12 mouse cellular contexts compared by ENCODE assay signal in the genomic region with DNA sequence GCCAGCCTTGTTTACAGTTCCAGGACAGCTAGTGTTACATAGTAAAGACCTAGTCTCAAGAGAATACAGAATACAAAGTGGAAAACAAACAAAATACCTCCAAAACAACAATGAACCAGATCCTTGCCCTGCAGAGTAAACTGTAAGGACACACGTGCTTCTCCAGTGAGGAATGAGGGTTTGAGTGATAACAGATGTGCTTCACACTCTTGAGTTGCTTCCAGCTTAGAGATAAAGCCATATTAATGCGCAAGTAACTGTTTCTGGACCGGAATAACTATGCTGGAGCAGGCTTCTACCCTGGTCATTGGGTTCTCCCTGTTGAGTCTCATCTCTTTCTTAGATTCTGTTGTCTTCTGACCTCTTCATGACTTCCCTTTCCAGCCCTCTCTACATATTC. TPM values are rescaled to one million over a fixed set of nuclear protein-coding genes. Genes with fewer than 3 reads are reported as not detected.
DNase-seq lines count a peak whose midpoint lies in the region; ATAC-seq and TF ChIP-seq lines count a peak whose summit lies in the region.
"Had no signal": no experiment of that assay in that cellular context is flagged by ENCODE, and none has a peak within 500 bp of the region (broad histone marks: within the 10 kb centered on the region; RNA-seq: fewer than 3 reads in every experiment).

No protein-coding gene starts in this region.

- 47% methylated on average over 3 of the region's 3 CpGs for WGBS in intestine, embryonic 14.5 days
- 49% methylated on average over 3 of the region's 3 CpGs for WGBS in intestine, postnatal 0 days
- 33% methylated on average over 3 of the region's 3 CpGs for WGBS in stomach, embryonic 14.5 days
- WGBS in stomach, postnatal 0 days = 31% methylated on average over 3 of the region's 3 CpGs
- WGBS in heart, embryonic 16.5 days = 29% methylated on average over 3 of the region's 3 CpGs

- no peaks in the 10 kb centered on the region for H3K27me3 ChIP-seq in intestine, embryonic 14.5 days (replicated peaks; ENCODE audit: control insufficient read depth, insufficient read depth, low read length)
- H3K27me3 ChIP-seq in intestine, postnatal 0 days (replicated peaks; ENCODE audit: control insufficient read depth, insufficient read depth, low read length) = no peaks in the 10 kb centered on the region
- no peaks in the 10 kb centered on the region for H3K27me3 ChIP-seq in stomach, embryonic 14.5 days (ENCODE audit: control insufficient read depth, insufficient read depth, low read length)
- H3K27me3 ChIP-seq in stomach, postnatal 0 days (ENCODE audit: control insufficient read depth, insufficient read depth, low read length) = no peaks in the 10 kb centered on the region
- no peaks in the 10 kb centered on the region for H3K27me3 ChIP-seq in heart, embryonic 16.5 days (ENCODE audit: control insufficient read depth, insufficient read depth, low read length)

- H3K4me2 ChIP-seq in intestine, embryonic 14.5 days (ENCODE audit: low read length) = no peak overlapping the region
- no peak overlapping the region for H3K4me2 ChIP-seq in intestine, postnatal 0 days (replicated peaks; ENCODE audit: low read depth)
- no peak overlapping the region for H3K4me2 ChIP-seq in stomach, embryonic 14.5 days (replicated peaks; ENCODE audit: low read depth, low read length)
- H3K4me2 ChIP-seq in stomach, postnatal 0 days (replicated peaks; ENCODE audit: low read depth) = no peak overlapping the region
- peak overlapping the region; percentile 7; the same call in 1 of the 2 replicates for H3K4me2 ChIP-seq in heart, embryonic 16.5 days (ENCODE audit: low read depth, low read length)

- no peak for ATAC-seq in intestine, embryonic 14.5 days (replicated peaks; ENCODE audit: low FRiP score, low TSS enrichment, low read depth)
- ATAC-seq in intestine, postnatal 0 days = no peak
- no peak for ATAC-seq in stomach, embryonic 14.5 days (ENCODE audit: insufficient number of reproducible peaks, insufficient read depth, low FRiP score, low read depth)
- ATAC-seq in stomach, postnatal 0 days (ENCODE audit: low FRiP score, low TSS enrichment) = no peak
- no peak for ATAC-seq in heart, embryonic 16.5 days (replicated peaks; ENCODE audit: extremely low read depth, insufficient read depth, low FRiP score)
- no peak for ATAC-seq in activated CD4-positive, CD25-positive, alpha-beta regulatory T cell, adult 4 months
- ATAC-seq in erythroblast, adult 5-6 weeks (replicated peaks; ENCODE audit: low FRiP score, poor library complexity, severe bottlenecking) = no peak

- TF ChIP-seq CTCF in intestine, postnatal 0 days (IDR thresholded peaks at IDR 0.05; ENCODE audit: low read depth) = no peak
- TF ChIP-seq CTCF in stomach, postnatal 0 days (IDR thresholded peaks at IDR 0.05; ENCODE audit: low read depth) = no peak

- H3K9me3 ChIP-seq in intestine, embryonic 14.5 days (ENCODE audit: control insufficient read depth, low read length) = no peaks in the 10 kb centered on the region
- no peaks in the 10 kb centered on the region for H3K9me3 ChIP-seq in intestine, postnatal 0 days (ENCODE audit: control insufficient read depth)
- H3K9me3 ChIP-seq in stomach, embryonic 14.5 days (ENCODE audit: control insufficient read depth, low read depth, low read length) = no peaks in the 10 kb centered on the region
- no peaks in the 10 kb centered on the region for H3K9me3 ChIP-seq in stomach, postnatal 0 days (ENCODE audit: control insufficient read depth, low read length)
- H3K9me3 ChIP-seq in heart, embryonic 16.5 days (replicated peaks; ENCODE audit: control insufficient read depth, low read length) = no peaks in the 10 kb centered on the region

- no peak for DNase-seq in intestine, embryonic 14.5 days (ENCODE audit: low spot score)
- DNase-seq in stomach, postnatal 0 days (ENCODE audit: low spot score) = no peak
- no peak for DNase-seq in frontal cortex, postnatal 25 days (ENCODE audit: low spot score in 2 of 2)
- DNase-seq: adrenal gland, postnatal 36 days; gastrocnemius, postnatal 10 days; kidney, adult 18-20 months; thymus, postnatal 25 days had no signal

- H3K4me1 ChIP-seq in intestine, embryonic 14.5 days (replicated peaks; ENCODE audit: control insufficient read depth, insufficient read depth, low read length) = peaks cover 31% of the 10 kb centered on the region
- H3K4me1 ChIP-seq in intestine, postnatal 0 days (replicated peaks; ENCODE audit: control insufficient read depth, insufficient read depth, low read length) = no peaks in the 10 kb centered on the region; the same call in 1 of the 2 replicates
- peaks cover 35% of the 10 kb centered on the region for H3K4me1 ChIP-seq in stomach, embryonic 14.5 days (ENCODE audit: control insufficient read depth, insufficient read depth, low read length)
- H3K4me1 ChIP-seq in stomach, postnatal 0 days (replicated peaks; ENCODE audit: control insufficient read depth, insufficient read depth) = 0 out of 2 replicates have a peak, but pooled peaks cover 9% of the 10 kb centered on the region
- H3K4me1 ChIP-seq in heart, embryonic 16.5 days (ENCODE audit: control insufficient read depth, insufficient read depth, low read length) = peaks cover 45% of the 10 kb centered on the region

- no peak overlapping the region for H3K4me3 ChIP-seq in intestine, embryonic 14.5 days (ENCODE audit: low read depth, low read length)
- no peak overlapping the region for H3K4me3 ChIP-seq in intestine, postnatal 0 days (ENCODE audit: low read depth, low read length)
- no peak overlapping the region for H3K4me3 ChIP-seq in stomach, embryonic 14.5 days (ENCODE audit: low read depth, low read length)
- no peak overlapping the region for H3K4me3 ChIP-seq in stomach, postnatal 0 days (ENCODE audit: low read depth, low read length)
- H3K4me3 ChIP-seq in heart, embryonic 16.5 days (ENCODE audit: low read length) = no peak overlapping the region

- H3K27ac ChIP-seq in intestine, embryonic 14.5 days (ENCODE audit: low read depth) = 0 out of 2 replicates have a peak overlapping the region, but pooled peaks have one; percentile 0
- no peak overlapping the region; the same call in 1 of the 2 replicates for H3K27ac ChIP-seq in intestine, postnatal 0 days (ENCODE audit: low read depth, low read length)
- H3K27ac ChIP-seq in stomach, embryonic 14.5 days (ENCODE audit: low read length) = peak overlapping the region; percentile 44; the same call in 1 of the 2 replicates
- H3K27ac ChIP-seq in stomach, postnatal 0 days (replicated peaks) = no peak overlapping the region
- peak overlapping the region; percentile 69 for H3K27ac ChIP-seq in heart, embryonic 16.5 days (ENCODE audit: low read length)

- no peaks in the 10 kb centered on the region for H3K36me3 ChIP-seq in intestine, embryonic 14.5 days (ENCODE audit: control insufficient read depth, insufficient read depth, low read length)
- H3K36me3 ChIP-seq in intestine, postnatal 0 days (ENCODE audit: control insufficient read depth, insufficient read depth) = no peaks in the 10 kb centered on the region
- H3K36me3 ChIP-seq in stomach, embryonic 14.5 days (ENCODE audit: control insufficient read depth, insufficient read depth, low read length) = no peaks in the 10 kb centered on the region
- H3K36me3 ChIP-seq in stomach, postnatal 0 days (ENCODE audit: control insufficient read depth, insufficient read depth, low read length) = no peaks in the 10 kb centered on the region
- no peaks in the 10 kb centered on the region for H3K36me3 ChIP-seq in heart, embryonic 16.5 days (ENCODE audit: control insufficient read depth, insufficient read depth)

- H3K9ac ChIP-seq in intestine, embryonic 14.5 days (ENCODE audit: low read length) = no peak overlapping the region
- no peak overlapping the region for H3K9ac ChIP-seq in intestine, postnatal 0 days (ENCODE audit: low read depth, low read length)
- no peak overlapping the region for H3K9ac ChIP-seq in stomach, embryonic 14.5 days (replicated peaks; ENCODE audit: low read depth, low read length)
- H3K9ac ChIP-seq in stomach, postnatal 0 days (ENCODE audit: low read length) = no peak overlapping the region
- H3K9ac ChIP-seq in heart, embryonic 16.5 days (ENCODE audit: low read length) = 0 out of 2 replicates have a peak overlapping the region, but pooled peaks have one; percentile 3

- TF ChIP-seq EP300 in stomach, postnatal 0 days (optimal IDR thresholded peaks at IDR 0.05) = no peak

RNA-seq across cellular contexts. Expression of gene Ncoa3, which starts 19.0 kb away (rescaled TPM):
- polyA plus RNA-seq in intestine, embryonic 14.5 days (2014; fragmentation: Nextera tagmentation; extraction: Ambion mirVana) = 15.9 and 19.2 TPM in 2 replicates
- polyA plus RNA-seq in intestine, postnatal 0 days (2015; fragmentation: Nextera tagmentation; extraction: Ambion mirVana) = 4.7 and 5.7 TPM in 2 replicates
- 22.8 and 25.7 TPM in 2 replicates for polyA plus RNA-seq in stomach, embryonic 14.5 days (2014; fragmentation: Nextera tagmentation; extraction: Ambion mirVana)
- 7.5 and 8.3 TPM in 2 replicates for polyA plus RNA-seq in stomach, postnatal 0 days (2015; fragmentation: Nextera tagmentation; extraction: Ambion mirVana)
- 9.5 and 9.9 TPM in 2 replicates for polyA plus RNA-seq in heart, embryonic 16.5 days (2015; fragmentation: Nextera tagmentation; extraction: Ambion mirVana)
- polyA plus RNA-seq in activated CD4-positive, CD25-positive, alpha-beta regulatory T cell, adult 4 months (2017; shearing (Covaris generic)) = 10 to 100 TPM; 65.2 to 65.3 TPM
- 9.2 and 13.4 TPM in 2 replicates for total RNA-seq in erythroblast, adult 5-6 weeks (2015; ENCODE audit: low replicate concordance)
- total RNA-seq in erythroblast, adult 5-6 weeks (2017; ENCODE audit: low replicate concordance) = 10.4 and 12.7 TPM in 2 replicates

Comparison
In these comparisons a context has a peak if more than half of its experiments do, and no peak if none do; other contexts are left out.
1. H3K27ac ChIP-seq: peak in intestine, embryonic 14.5 days (single experiment), stomach, embryonic 14.5 days (single experiment) and heart, embryonic 16.5 days (single experiment); none in intestine, postnatal 0 days (single experiment) and stomach, postnatal 0 days (single experiment).